Mouse (Mus musculus) megakaryocyte, adult 5-6 weeks (primary cell): ENCODE results near the gene Pafah1b2. TPM values are rescaled to one million over a fixed set of nuclear protein-coding genes. Genes with fewer than 3 reads are reported as not detected.

ENCODE experiments used
- ATAC-seq: 2 replicates; pipeline ENCODE4 v1.8.0; 2016; ENCODE audit warnings: mild to moderate bottlenecking, inconsistent platforms; ENCODE audit not compliant: poor library complexity, severe bottlenecking
- total RNA-seq, 2 experiments: library from RNA; stranded (forward) in 1 of 2; stranded (reverse) in 1 of 2; fragments of 153-499, 151-499 nt in 1 of 2; fragments of 221-1000, 200-1000 nt in 1 of 2; gene quantifications; 2 replicates each; pipeline versions ENCODE4 v1.2.3 to v1.2.4; 2015 to 2017

The Pafah1b2 gene
- total RNA-seq, 2 experiments from 2014 or later = 44.4 to 73.9 TPM

DNA sequence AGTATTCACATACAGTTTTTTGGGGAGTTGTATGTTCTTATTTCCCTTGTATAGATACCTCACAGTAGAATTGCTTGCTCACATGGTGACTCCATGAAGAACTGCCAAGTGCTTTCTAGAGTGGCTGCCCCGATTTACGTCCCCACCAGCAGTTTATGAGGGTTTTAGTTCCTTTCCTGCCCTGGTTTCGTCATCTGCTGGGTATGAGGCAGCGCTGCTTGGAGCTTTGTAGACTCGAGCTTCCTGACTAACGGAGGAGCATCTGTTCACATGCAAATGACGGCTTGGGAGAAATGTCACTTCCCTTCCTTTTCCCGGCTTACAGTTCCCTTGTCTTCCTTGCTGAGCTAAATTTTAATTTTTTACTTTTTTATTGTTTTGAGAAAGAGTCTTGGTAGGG is 15.5 kb upstream of the Pafah1b2 start:
- ATAC-seq = peak; percentile 69

DNA sequence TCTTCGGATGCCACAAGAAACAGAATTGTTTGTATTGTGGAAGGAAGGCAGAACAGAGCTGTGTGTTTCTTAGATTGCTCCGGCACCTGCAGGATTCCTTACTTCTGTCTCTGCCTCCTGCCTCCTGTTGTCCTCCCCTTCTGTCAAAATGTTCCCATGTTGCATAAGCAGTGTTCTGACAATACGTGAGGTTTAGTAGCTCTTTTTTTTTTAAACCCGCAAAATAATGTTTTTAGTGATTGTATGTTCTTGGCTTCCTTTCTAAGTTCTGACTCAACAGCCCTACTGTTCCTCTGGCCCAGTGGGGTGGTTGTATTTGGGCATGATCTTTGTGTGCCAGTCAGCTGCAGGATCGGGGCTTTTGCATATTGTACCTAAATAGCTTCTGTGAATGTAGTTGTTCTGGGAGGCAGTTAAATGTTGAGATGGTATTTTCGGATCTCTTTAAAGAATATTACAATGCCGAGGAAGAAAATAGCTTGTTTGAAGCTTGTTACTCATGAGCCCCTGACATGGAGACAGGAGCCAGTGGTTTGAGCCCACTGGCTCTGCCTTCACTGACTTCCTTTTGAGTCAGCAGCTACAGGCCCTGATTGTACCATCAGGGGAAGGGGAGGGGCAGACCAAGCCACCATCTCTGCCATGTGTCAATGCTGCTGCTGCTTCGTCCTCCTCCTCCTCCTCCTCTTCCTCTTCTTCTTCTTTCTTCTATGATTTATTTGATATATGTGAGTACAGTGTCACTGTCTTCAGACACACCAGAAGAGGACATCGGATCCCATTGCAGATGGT is 13.8 kb upstream of the Pafah1b2 start:
- no peak for ATAC-seq

DNA sequence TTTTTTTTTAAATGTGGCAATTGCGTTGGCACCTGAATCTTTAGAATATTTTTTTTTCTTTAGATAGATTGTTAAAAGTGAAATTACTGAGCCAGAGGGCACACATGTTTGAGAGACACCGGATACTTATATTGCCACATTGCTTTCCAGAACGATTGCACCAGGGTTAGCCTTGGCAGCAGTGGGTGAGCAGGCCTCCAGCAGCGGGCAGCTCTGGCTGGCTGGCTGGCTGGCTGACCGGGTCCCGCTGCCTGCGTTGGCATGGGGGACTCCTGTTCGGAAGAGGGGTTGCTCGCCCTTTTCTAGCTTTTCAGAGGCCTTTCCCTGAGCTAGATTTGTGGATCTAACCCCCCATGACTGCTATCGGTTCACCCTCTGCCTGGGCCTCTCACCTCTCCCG is 11.1 kb upstream of the Pafah1b2 start:
- peak; percentile 66 for ATAC-seq

DNA sequence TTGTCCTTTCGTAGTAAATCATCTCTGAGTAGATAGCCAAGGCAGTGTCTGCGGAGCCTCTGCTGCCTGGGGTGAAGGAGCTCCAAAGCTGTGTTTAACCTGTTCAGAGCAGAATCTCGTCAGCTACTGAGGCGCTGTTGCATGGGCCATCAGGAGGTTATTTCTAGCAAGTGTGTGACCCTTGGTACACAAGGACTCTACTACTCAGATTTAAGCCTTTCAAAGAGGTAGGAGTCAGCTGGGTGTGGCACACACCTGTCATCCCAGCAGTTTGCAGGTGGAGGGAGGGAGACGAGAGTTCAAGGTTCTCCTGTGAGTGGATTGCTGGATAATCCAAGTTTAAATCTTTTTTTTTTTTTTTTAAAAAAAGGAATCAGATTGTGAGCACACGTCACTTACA is 7.5 kb upstream of the Pafah1b2 start:
- no peak for ATAC-seq

DNA sequence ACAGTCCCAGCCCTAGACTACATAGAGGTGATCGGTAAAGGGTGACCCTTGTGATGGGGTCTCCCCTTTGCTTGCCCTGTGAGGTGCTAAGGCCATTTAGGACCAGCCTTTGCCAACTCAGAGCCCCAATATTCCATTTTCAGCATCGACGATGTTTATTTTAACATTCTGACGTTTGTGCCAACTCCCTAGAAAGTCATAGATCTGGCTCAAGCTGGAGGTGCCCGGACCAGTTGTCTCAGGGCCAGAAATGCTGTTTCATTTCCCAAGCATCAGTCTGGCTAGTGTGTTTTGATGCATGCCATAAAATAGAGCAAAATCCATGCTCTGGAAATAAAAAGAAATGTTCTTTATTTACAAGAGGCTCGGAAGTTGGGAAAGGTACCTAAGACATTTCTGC is 5.8 kb upstream of the Pafah1b2 start:
- ATAC-seq = no peak

DNA sequence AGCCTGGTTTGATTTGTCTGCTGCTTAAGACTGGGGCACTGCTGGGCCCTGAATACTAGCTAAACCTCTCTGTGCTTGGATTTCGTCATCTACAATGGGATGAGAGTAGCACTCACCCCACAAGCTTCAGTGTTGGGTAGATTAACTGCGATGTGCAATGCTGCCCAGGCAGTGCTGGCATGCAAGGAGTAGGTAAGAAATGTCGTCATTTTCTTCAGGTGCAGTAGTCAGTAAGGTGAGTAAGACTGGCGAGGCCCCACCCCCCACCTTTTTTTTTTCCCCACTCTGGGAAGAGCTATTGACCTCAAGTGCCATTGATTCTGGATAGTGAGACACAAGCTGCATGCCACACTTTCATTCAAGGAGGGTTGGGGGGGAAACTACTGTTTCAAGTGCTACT is 3.9 kb upstream of the Pafah1b2 start:
- ATAC-seq = no peak

DNA sequence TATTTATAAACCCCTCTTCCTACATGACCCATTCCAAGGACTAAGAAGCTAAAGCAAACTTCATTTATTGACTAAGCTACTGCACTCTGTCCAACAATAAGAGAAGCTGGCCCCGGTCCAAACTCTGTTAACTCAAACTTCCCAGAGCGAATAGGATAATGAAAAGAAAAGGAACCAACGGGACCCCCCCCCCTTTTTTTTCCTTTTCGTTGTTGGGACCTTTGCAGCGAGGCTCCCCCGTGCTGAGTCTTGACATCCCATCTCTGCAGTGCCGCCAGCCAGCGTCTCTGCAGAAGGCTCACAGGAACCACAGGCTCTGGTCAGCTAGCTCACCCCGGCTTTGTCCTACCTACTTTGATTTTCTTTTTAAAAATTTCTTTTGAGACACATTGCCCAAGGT is 3.3 kb upstream of the Pafah1b2 start:
- no peak for ATAC-seq

DNA sequence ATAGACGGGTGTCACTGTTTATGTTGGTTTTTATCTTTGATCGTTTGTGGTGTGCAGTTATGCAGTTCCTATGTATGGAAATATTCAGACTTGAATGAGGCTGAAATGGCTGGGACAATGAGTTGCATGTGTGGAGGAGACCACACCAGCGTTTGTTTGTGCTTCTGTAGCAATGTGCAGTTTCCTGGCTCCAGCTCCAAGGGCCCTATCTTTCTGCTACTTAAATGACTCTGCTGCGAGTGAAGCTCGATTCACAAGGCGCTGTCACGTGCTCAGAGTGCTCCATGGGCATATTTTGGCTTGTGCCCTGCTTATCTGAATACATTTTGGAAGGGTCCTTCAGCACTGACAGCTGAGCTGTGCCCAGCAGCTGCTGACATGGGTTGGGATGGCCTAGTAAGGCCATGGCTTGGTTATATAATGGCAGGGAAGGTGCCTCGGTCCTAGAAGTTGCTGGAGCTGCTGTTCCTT is 2.6 kb upstream of the Pafah1b2 start:
- ATAC-seq = no peak

DNA sequence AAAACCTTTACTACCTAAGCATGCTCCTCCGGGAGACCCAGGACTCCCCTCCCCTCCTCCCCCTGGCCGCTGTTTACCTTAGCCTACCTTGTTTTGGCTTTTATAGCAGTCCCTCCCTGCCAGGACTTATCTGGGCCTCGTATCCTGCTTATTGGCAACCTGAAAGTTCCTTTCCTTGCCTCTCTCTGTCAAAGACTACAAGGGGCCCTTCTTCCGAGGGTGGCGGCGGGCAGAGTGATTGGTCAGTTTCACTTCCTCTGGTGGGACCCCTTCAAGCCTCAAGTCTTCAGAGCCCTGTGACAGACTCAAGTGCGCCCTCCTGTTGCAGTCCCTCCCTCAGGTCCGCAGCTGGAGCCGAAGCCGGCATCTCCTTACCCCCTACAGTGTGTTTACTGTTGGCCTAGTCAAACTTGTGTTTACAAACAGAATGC is 1.8 kb upstream of the Pafah1b2 start:
- peak; percentile 54 for ATAC-seq

DNA sequence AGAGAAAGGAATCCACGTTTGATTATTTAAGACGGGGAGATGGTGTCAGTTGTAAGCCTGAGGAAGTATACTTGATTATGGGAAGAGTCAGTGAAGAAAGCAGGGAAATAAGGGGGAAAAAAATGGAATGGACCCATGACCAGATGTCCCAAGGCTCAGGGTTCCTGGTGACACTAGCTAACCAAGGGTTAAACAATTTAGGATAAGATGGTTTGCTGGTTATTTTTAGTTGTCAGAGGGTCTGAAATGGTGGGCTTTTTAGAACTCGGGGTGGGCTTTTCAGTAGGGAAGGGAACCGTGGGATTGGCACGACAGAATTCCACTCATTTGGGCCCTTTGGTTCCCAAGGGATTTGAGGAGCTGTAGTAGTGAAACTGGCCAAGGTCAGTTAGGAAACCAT is 1.1 kb upstream of the Pafah1b2 start:
- no peak for ATAC-seq

DNA sequence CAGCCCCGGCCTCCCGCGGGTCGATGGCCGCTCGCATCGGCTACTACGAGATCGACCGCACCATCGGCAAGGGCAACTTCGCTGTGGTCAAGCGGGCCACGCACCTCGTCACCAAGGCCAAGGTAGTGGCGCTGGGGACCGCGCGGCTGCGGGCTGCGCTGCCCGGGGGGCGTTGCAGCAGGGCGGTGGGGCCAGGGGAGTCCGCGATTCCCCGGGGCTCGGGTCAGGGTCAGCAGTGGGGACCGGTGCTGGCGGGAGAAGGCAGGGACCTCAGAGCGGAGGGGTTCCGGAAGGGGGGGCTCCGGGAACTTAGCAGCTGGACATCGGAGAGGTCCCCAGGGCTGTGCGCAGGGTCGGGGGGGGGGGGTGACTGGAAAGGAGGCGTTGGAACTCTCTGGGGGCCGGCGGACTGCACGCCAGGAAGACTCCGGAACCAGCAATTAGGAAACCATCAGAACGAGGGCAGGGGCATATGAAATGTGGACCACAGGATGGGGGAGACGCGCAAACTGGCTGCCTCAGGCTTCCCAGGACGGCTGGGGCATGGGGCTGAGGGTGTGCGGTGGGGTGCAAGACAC is 608 bp upstream of the Pafah1b2 start:
- no peak for ATAC-seq

DNA sequence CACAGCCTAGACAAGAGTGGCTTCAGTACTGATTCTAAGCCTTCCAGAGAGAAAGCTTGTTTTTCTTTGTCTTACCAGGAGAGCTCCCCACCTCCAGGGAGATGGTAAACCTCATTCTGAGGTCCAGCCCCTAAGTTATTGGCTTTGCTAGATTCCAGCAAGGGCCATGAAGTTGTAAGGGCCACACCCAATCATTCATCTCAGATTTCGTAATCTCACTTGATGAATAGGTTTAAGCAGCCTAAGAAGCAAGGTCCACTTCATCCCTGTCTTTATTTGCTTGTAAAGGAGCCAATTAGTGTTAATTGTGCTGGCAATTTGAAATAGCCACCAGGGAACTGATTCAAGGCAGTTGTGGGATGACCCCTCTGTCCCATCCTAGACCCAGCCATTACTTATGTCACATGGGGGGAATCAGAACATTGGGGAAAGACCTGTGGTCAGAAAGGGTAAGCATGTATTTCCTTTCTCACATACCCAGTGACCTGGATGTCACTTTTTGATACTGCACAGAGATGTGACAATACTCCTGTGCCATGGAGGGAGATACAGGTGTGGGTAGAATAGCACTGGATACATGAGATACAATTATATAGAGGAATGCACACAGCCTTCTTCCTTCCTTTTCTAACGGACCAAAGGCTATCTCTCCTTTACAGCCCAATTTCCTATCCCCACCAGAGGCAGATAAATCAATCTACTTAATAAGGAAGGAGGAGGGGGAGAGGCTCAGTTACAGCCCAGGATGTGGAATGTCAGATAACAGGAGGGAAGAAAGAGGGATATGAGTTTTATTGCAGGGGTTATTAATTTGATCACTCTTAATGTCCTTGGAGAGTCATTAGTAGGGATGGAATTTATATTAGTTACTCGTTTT is 1.2 kb downstream of the Pafah1b2 start:
- no peak for ATAC-seq

DNA sequence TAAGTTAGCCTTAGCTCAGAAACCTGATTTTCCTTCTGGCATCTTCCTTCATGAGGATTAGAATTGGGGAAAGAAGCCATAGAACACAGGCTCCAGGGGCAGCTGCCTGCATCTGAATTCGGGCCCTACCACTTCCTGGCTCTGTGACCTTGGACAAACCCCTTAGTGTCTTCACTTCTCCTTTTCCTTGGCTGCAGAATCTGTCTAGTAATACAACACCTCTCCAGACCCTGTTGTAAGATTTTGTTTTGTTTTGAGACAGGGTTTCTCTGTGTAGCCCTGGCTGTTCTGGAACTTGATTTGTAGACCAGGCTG is 2.9 kb downstream of the Pafah1b2 start:
- peak; percentile 66 for ATAC-seq

DNA sequence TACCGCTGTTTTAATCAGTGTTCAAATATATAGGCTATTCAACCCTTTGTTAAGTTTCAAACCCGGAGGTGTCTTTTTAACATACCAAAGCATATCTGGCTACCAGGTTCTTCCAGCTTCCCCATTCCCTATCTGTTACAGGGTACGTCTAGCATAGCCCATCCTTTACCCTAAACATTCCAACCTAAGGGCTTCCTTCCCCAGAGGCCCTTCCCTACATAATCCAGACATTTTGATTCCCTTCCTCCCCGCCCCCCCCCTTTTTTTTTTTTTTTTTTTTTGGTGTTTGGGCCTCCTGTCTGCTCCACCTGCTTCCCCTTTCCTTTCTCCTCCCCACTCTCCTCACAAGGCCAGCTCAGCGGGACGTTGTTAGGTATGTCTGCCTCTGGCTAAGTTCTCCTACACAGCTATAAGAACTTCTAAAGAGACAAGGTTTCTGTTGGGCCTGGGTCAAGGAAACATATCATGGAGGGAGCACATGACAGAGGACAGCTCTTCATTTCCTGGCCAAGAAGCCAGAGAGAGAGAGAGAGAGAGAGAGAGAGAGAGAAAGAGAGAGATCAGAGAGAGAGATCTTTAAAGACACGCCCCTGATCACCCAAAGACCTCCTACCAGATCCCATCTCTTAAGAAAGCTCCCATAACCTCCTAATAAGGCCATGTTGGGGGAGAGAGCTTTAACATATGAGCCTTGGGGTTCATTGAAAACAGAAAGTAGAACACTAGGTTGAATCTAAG is 3.4 kb downstream of the Pafah1b2 start:
- peak; percentile 36 for ATAC-seq

DNA sequence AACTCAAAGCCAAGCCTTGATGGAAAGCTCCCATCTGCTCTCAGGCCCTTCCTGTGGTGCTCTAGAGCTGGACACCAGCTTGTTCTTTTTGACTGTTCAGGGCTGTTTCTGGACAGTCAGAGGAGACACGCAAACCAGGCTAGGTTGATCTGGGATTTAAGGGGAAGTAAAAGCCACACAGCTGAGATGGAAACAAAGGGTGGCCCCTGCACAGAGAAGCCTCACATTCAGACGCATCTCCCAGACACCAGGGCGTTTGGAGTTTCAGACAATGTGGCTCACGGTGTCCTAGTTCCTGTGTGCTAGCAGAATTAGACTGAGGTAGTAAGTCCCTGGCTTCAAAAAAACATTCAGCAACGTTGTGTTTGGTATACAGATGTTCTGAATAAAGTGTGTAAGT is 6.3 kb downstream of the Pafah1b2 start:
- ATAC-seq = no peak

DNA sequence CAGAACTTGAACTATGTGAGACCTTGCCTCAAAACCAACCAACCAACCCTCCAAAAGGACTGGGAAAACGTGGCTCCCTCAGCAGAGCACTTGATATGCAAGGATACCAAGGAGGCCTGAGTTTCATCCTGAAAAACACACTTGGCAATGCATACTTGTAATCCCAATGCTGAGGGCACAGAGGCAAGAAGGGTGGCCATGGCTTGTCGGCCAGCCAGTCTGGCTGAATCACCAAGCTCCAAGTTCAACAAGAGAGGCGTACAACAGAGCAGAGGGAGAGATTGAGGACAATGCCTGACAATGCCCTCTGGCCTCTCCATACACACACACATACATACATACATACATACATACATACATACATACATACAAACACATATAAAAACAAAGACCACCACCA is 8.0 kb downstream of the Pafah1b2 start:
- no peak for ATAC-seq

DNA sequence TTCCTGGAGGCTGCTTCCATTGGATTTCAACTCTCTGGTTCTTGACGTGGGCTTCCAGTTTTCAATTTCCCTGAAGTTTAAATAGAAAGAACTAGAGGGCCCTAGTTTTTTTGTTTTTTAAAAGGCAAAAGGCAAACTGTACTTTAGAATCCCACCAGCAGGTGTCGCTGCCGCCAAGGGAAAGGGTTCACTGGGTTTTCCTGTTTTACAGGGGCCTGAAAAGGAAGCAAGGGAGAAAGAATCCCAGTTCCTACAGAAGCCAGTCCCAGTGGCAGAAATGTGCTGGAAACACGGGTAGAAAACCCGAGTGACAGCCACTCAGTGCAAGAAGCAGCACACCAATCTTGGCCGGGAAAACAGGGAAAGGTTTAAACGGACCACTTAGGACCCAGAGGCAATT is 8.8 kb downstream of the Pafah1b2 start:
- ATAC-seq = peak; percentile 47; the same call in 1 of the 2 replicates

DNA sequence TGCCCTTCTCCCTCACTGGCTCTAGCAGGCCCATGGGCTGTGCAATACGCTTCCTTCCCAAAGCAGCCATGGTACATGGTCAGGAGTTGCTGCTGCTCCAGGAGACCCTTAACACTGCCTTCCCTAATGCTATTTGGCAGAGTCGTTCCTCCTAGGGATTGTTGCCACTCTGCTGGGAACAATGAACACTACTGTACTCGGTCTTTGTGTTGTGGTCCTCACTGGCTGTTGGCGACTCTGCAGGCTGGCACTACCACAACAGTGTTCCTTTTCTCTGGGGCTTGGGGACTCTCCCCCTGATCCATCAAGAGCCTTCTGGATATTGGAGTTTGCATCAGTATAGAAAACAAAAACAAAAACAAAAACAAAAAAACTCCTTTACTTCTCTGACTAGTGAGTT is 13.5 kb downstream of the Pafah1b2 start:
- no peak for ATAC-seq

DNA sequence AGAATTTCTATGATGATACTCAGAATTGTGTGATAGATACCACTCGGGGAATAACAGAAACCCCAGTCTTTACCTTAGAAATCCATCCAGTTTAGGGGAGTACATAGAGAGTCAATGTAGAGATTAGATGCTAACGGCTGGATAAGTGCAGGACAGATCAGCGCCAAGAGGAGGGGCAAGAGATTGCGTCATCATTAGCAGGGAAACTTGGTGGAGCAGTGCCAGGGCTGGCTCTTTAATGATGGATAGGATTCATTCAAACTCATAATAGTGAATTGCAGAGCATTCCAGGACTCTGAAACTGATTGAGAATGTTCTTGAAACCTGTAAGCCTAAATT is 27.3 kb downstream of the Pafah1b2 start:
- ATAC-seq = 0 out of 2 replicates have a peak, but pooled peaks have one; percentile 33

DNA sequence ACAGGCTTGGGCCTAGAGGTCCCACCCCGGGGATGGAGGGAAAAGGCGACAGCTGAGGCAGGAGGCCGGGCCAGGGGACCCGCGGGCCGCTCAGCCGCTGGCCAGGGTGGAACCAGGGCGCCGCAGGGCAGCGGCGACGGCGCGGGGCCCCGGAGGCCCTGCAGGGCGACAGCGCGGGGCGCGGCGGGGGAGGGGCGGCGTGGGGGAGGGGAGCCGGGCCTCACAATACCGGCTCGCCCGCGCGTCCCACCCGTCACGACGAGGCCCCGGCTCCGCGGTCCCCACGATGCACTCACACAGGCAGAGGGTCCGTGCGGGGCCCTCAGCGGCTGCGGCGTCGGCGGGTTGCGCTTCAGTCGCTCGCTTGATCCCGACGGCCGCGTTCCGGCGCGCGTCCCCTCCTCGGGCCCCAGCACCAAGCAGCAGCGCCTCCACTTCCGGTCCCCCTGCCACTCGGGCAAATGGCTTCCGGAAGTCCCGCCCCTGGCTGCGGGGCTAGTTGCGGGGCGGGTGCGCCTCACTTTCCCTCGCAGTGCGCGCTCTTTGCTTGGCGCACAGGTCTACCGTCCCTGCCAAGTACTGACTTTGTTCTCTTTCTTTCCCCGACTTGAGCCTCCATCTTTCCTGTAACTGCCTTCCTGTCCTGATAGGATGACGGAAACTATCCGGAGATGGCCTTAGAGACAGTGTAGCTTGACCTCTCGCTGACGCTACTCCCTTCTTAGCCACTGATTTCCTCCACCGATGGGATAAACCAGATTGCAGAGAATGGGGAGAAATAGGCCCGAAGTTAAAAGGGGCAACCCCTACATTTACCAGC is 27.9 kb downstream of the Pafah1b2 start:
- ATAC-seq = peak; percentile 96
